Mouse (Mus musculus): ENCODE data around the gene Sdccag8. TPM values are rescaled to one million over a fixed set of nuclear protein-coding genes. Genes with fewer than 3 reads are reported as not detected.

Gene Sdccag8
- polyA plus RNA-seq, 1 experiment, result 5.9 TPM

GRCm38 (mm10) chr1:176980140-176980539 is 165.7 kb downstream of the Sdccag8 start:
- Histone ChIP-seq H3K36me3 (ENCODE audit: control insufficient read depth, insufficient read depth, low read length, poor library complexity, severe bottlenecking) (no peaks in the 10 kb centered on the region), H3K4me1 (ENCODE audit: control insufficient read depth, insufficient read depth, low read length) (peaks cover 2% of the 10 kb centered on the region), H3K9me3 (replicated peaks; ENCODE audit: control insufficient read depth, insufficient read depth, low read length, poor library complexity, severe bottlenecking) (peaks cover 6% of the 10 kb centered on the region), H3K27ac (ENCODE audit: insufficient read depth, low read length) (no peak overlapping the region), H3K9ac (ENCODE audit: low read depth, poor library complexity, severe bottlenecking) (no peak overlapping the region), H3K4me3 (ENCODE audit: low read depth, low read length) (no peak overlapping the region), H3K27me3 (ENCODE audit: control insufficient read depth, insufficient read depth, low read length, poor library complexity, severe bottlenecking) (no peaks in the 10 kb centered on the region)
- no peak for TF ChIP-seq EP300 (IDR thresholded peaks at IDR 0.05; ENCODE audit: insufficient read depth, low read depth, low read length)
- TF ChIP-seq CTCF (IDR thresholded peaks at IDR 0.05; ENCODE audit: low read depth, low read length), result no peak
- TF ChIP-seq POLR2A (IDR thresholded peaks at IDR 0.05; ENCODE audit: insufficient read depth, low read length), result no peak

GRCm38 (mm10) chr1:176980801-176981400 is 166.4 kb downstream of the Sdccag8 start:
- Histone ChIP-seq H3K27ac (ENCODE audit: insufficient read depth, low read length) (no peak overlapping the region), H3K4me3 (ENCODE audit: low read depth, low read length) (no peak overlapping the region), H3K36me3 (ENCODE audit: control insufficient read depth, insufficient read depth, low read length, poor library complexity, severe bottlenecking) (no peaks in the 10 kb centered on the region), H3K9me3 (replicated peaks; ENCODE audit: control insufficient read depth, insufficient read depth, low read length, poor library complexity, severe bottlenecking) (peaks cover 6% of the 10 kb centered on the region), H3K4me1 (ENCODE audit: control insufficient read depth, insufficient read depth, low read length) (peaks cover 2% of the 10 kb centered on the region), H3K9ac (ENCODE audit: low read depth, poor library complexity, severe bottlenecking) (no peak overlapping the region), H3K27me3 (ENCODE audit: control insufficient read depth, insufficient read depth, low read length, poor library complexity, severe bottlenecking) (no peaks in the 10 kb centered on the region)
- TF ChIP-seq EP300 (IDR thresholded peaks at IDR 0.05; ENCODE audit: insufficient read depth, low read depth, low read length), result no peak

GRCm38 (mm10) chr1:176981511-176981910 is 167.1 kb downstream of the Sdccag8 start:
- H3K27ac ChIP-seq (ENCODE audit: insufficient read depth, low read length), result no peak overlapping the region
- no peak overlapping the region for H3K4me3 ChIP-seq (ENCODE audit: low read depth, low read length)
- peaks cover 2% of the 10 kb centered on the region for H3K4me1 ChIP-seq (ENCODE audit: control insufficient read depth, insufficient read depth, low read length)
- no peak overlapping the region for H3K9ac ChIP-seq (ENCODE audit: low read depth, poor library complexity, severe bottlenecking)
- H3K9me3 ChIP-seq (replicated peaks; ENCODE audit: control insufficient read depth, insufficient read depth, low read length, poor library complexity, severe bottlenecking), result peaks cover 6% of the 10 kb centered on the region
- TF ChIP-seq EP300 (IDR thresholded peaks at IDR 0.05; ENCODE audit: insufficient read depth, low read depth, low read length) (no peak), CTCF (IDR thresholded peaks at IDR 0.05; ENCODE audit: low read depth, low read length) (no peak), POLR2A (IDR thresholded peaks at IDR 0.05; ENCODE audit: insufficient read depth, low read length) (no peak)
- no peaks in the 10 kb centered on the region for H3K36me3 ChIP-seq (ENCODE audit: control insufficient read depth, insufficient read depth, low read length, poor library complexity, severe bottlenecking)
- no peaks in the 10 kb centered on the region for H3K27me3 ChIP-seq (ENCODE audit: control insufficient read depth, insufficient read depth, low read length, poor library complexity, severe bottlenecking)

GRCm38 (mm10) chr1:176982671-176983070 is 168.2 kb downstream of the Sdccag8 start:
- Histone ChIP-seq H3K4me1 (ENCODE audit: control insufficient read depth, insufficient read depth, low read length) (peaks cover 2% of the 10 kb centered on the region), H3K9me3 (replicated peaks; ENCODE audit: control insufficient read depth, insufficient read depth, low read length, poor library complexity, severe bottlenecking) (peaks cover 6% of the 10 kb centered on the region), H3K9ac (ENCODE audit: low read depth, poor library complexity, severe bottlenecking) (no peak overlapping the region), H3K36me3 (ENCODE audit: control insufficient read depth, insufficient read depth, low read length, poor library complexity, severe bottlenecking) (no peaks in the 10 kb centered on the region), H3K4me3 (ENCODE audit: low read depth, low read length) (no peak overlapping the region), H3K27me3 (ENCODE audit: control insufficient read depth, insufficient read depth, low read length, poor library complexity, severe bottlenecking) (no peaks in the 10 kb centered on the region), H3K27ac (ENCODE audit: insufficient read depth, low read length) (no peak overlapping the region)
- TF ChIP-seq EP300 (IDR thresholded peaks at IDR 0.05; ENCODE audit: insufficient read depth, low read depth, low read length) (no peak), POLR2A (IDR thresholded peaks at IDR 0.05; ENCODE audit: insufficient read depth, low read length) (no peak), CTCF (IDR thresholded peaks at IDR 0.05; ENCODE audit: low read depth, low read length) (no peak)

- peaks cover 2% of the 10 kb centered on the region for H3K4me1 ChIP-seq (ENCODE audit: control insufficient read depth, insufficient read depth, low read length)
- H3K9ac ChIP-seq (ENCODE audit: low read depth, poor library complexity, severe bottlenecking), result no peak overlapping the region
- TF ChIP-seq EP300 (IDR thresholded peaks at IDR 0.05; ENCODE audit: insufficient read depth, low read depth, low read length), result no peak
- no peak for TF ChIP-seq POLR2A (IDR thresholded peaks at IDR 0.05; ENCODE audit: insufficient read depth, low read length)
- no peak for TF ChIP-seq CTCF (IDR thresholded peaks at IDR 0.05; ENCODE audit: low read depth, low read length)
- no peak overlapping the region for H3K27ac ChIP-seq (ENCODE audit: insufficient read depth, low read length)
- H3K9me3 ChIP-seq (replicated peaks; ENCODE audit: control insufficient read depth, insufficient read depth, low read length, poor library complexity, severe bottlenecking), result peaks cover under 1% of the 10 kb centered on the region; the same call in 1 of the 2 replicates
- no peaks in the 10 kb centered on the region for H3K36me3 ChIP-seq (ENCODE audit: control insufficient read depth, insufficient read depth, low read length, poor library complexity, severe bottlenecking)
- no peak overlapping the region for H3K4me3 ChIP-seq (ENCODE audit: low read depth, low read length)
- H3K27me3 ChIP-seq (ENCODE audit: control insufficient read depth, insufficient read depth, low read length, poor library complexity, severe bottlenecking), result no peaks in the 10 kb centered on the region
Observed at GRCm38 (mm10) chr1:176985691-176986090, 171.2 kb downstream of the Sdccag8 start.

- Histone ChIP-seq H3K9ac (ENCODE audit: low read depth, poor library complexity, severe bottlenecking) (no peak overlapping the region), H3K27ac (ENCODE audit: insufficient read depth, low read length) (no peak overlapping the region), H3K4me1 (ENCODE audit: control insufficient read depth, insufficient read depth, low read length) (peaks cover 2% of the 10 kb centered on the region), H3K9me3 (replicated peaks; ENCODE audit: control insufficient read depth, insufficient read depth, low read length, poor library complexity, severe bottlenecking) (no peaks in the 10 kb centered on the region), H3K36me3 (ENCODE audit: control insufficient read depth, insufficient read depth, low read length, poor library complexity, severe bottlenecking) (no peaks in the 10 kb centered on the region), H3K27me3 (ENCODE audit: control insufficient read depth, insufficient read depth, low read length, poor library complexity, severe bottlenecking) (no peaks in the 10 kb centered on the region), H3K4me3 (ENCODE audit: low read depth, low read length) (no peak overlapping the region)
- TF ChIP-seq POLR2A (IDR thresholded peaks at IDR 0.05; ENCODE audit: insufficient read depth, low read length), result no peak
- no peak for TF ChIP-seq CTCF (IDR thresholded peaks at IDR 0.05; ENCODE audit: low read depth, low read length)
- no peak for TF ChIP-seq EP300 (IDR thresholded peaks at IDR 0.05; ENCODE audit: insufficient read depth, low read depth, low read length)
Observed at GRCm38 (mm10) chr1:176986275-176986674, 171.8 kb downstream of the Sdccag8 start.

All from ES-Bruce4 (cell line).